Mouse (Mus musculus) heart, embryonic 11.5 days (tissue): Measurements from ENCODE around the gene Hnrnph3. TPM values are rescaled to one million over a fixed set of nuclear protein-coding genes. Genes with fewer than 3 reads are reported as not detected.
"Not testable (repeated sequence)": the region's sequence is repeated elsewhere in the genome, so short reads cannot be mapped to it uniquely, and the experiment has no call there.

Source experiments
- ATAC-seq: fragments of 200-750 bp; cut with Nextera tagmentation; replicated peaks from 2 replicates; pipeline ENCODE4 v1.8.0; 2017; ENCODE audit warnings: moderate library complexity; ENCODE audit not compliant: insufficient number of reproducible peaks, low FRiP score, low TSS enrichment
- H3K27ac ChIP-seq: fragments of 300-500 bp; sonication (generic); 2 replicates; pipeline ENCODE4 v1.5.1; 2014; ENCODE audit warnings: mild to moderate bottlenecking, low read depth, low read length
- H3K27me3 ChIP-seq: fragments of 300-500 bp; sonication (generic); 2 replicates; pipeline ENCODE4 v1.6.1; 2014; ENCODE audit warnings: mild to moderate bottlenecking, low read length, mixed read lengths; ENCODE audit not compliant: control insufficient read depth, insufficient read depth
- H3K36me3 ChIP-seq: fragments of 300-500 bp; sonication (generic); 2 replicates; pipeline ENCODE4 v1.6.1; 2014; ENCODE audit warnings: mild to moderate bottlenecking, low read length, moderate library complexity, mixed read lengths; ENCODE audit not compliant: control insufficient read depth, insufficient read depth
- H3K4me1 ChIP-seq: fragments of 300-500 bp; sonication (generic); 2 replicates; pipeline ENCODE4 v1.6.1; 2014; ENCODE audit warnings: low read length; ENCODE audit not compliant: control insufficient read depth, insufficient read depth
- H3K4me2 ChIP-seq: fragments of 300-500 bp; sonication (generic); 2 replicates; pipeline ENCODE4 v1.6.1; 2014; ENCODE audit warnings: mild to moderate bottlenecking, moderate library complexity
- H3K4me3 ChIP-seq: fragments of 300-500 bp; sonication (generic); 2 replicates; pipeline ENCODE4 v1.5.1; 2014; ENCODE audit warnings: low read depth, low read length
- H3K9ac ChIP-seq: fragments of 300-500 bp; sonication (generic); 2 replicates; pipeline ENCODE4 v1.6.1; 2014; ENCODE audit warnings: mild to moderate bottlenecking, low read depth, low read length, moderate library complexity
- H3K9me3 ChIP-seq: fragments of 300-500 bp; sonication (generic); replicated peaks from 2 replicates; pipeline ENCODE4 v1.6.1; 2016; ENCODE audit warnings: low read length; ENCODE audit not compliant: control insufficient read depth
- WGBS: fragments of 180-500 bp; shearing (Covaris S2); extraction: QIAGEN DNeasy Blood & Tissue Kit; methylation state at CpG from one replicate; pipeline ENCODE4 v1.1.7; 2014; ENCODE audit not compliant: insufficient replicate concordance; 5-methylcytosine and 5-hydroxymethylcytosine counted together
- polyA plus RNA-seq: library from polyadenylated mRNA; unstranded; fragments of >200 nt; fragmentation: Nextera tagmentation; extraction: Ambion mirVana; gene quantifications from 2 replicates; pipeline ENCODE4 v1.2.1, GENCODE M21; 2014

Gene Hnrnph3
- polyA plus RNA-seq, 1 experiment from 2014 or later = 50.5 TPM

DNA sequence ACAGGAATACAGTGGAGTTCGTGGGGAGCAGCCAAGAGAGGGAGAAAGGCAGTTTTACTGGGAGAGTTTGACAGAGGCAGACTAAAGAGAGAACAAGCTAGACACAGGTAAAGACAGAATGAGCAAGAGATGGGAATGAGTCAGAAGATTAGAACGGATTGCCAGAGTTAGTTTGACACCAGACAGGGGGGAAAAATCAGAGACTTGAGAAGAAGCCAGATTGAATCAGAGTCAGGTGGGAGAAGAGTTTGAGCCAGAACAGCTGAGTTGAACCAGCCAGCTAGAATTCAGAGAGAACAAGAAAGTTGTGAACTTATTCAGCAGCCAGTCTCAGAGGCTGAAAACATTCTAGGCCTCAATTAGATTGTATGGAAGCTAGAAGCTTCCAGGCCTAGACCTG lies 35.8 kb upstream of the Hnrnph3 start, which contains the start of gene Pbld1:
TSS of gene Pbld1 (plus strand) at position 301 of the 400 bp plus-strand sequence.
- Histone ChIP-seq H3K4me3 (no peak within 1 kb of the TSS), H3K9ac (no peak within 1 kb of the TSS), H3K27ac (no peak within 1 kb of the TSS), H3K36me3 (no peaks in the 10 kb centered on the region), H3K27me3 (peaks cover 4% of the 10 kb centered on the region; the same call in 1 of the 2 replicates), H3K4me2 (no peak within 1 kb of the TSS), H3K9me3 (no peaks in the 10 kb centered on the region), H3K4me1 (no peaks in the 10 kb centered on the region)
- 82% methylated on average over 2 of the region's 2 CpGs for WGBS
- ATAC-seq = no peak

DNA sequence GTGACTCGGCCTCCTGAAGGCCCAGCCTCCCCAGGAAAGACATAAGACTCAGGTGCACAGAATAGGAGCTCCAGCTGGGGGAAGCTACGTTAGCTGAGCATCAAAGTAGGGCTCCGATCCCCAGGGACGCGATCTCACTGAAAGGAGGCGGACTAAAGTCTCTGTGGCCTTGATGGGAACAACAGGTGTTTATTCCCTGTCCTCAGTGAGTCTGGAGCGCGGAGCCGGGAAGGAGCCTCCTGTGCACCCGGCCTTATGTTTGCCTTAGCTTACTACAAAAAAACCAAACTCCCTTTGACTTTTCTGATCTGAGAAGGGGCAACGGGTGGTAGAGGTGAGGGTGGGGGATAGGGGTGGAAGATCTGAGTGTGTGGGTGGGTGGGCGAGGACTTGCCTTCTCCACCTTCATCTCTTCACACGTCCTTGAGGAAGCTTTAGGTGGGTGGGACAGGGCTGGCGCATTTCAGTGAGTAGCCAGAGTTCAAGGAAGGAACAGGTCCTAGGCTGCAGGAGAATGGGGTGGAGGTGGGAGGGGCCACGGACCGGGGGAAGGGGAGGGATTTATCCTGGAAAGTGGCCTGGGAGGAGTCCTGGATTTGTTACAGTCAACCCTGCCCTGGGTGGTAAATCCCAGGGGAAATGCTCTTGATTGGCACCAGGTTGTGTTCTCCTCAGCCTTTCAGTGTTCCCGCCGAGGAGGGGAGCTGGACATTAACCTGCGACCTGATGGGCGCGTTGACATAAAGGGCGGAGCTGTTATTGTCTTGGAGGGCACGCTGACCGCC lies 33.1 kb upstream of the Hnrnph3 start:
- Histone ChIP-seq H3K9ac (no peak overlapping the region), H3K4me1 (no peaks in the 10 kb centered on the region), H3K27me3 (peaks cover 4% of the 10 kb centered on the region; the same call in 1 of the 2 replicates), H3K4me3 (no peak overlapping the region), H3K36me3 (no peaks in the 10 kb centered on the region), H3K9me3 (no peaks in the 10 kb centered on the region), H3K4me2 (peak overlapping the region; percentile 34), H3K27ac (no peak overlapping the region)
- ATAC-seq = no peak
- WGBS = 33% methylated on average over 24 of the region's 24 CpGs

DNA sequence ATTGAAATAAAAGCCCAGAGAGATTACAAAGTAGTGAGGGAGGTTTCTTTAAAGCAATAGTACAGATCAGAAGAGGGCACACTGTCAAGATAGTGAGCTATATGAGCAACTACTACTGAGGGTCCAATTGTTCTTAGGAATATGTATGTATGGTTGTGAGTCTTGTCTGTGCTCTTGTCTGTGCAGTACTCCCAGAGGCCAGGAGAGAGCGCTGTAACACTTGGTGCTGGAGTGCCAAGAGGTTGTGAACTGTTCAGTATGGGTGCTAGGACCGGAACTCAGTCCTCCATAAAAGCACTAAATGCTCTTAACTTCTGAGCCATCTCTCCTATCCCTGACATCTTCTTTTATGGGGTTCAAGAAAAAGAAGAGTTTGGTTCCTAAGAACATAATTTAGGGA lies 30.6 kb upstream of the Hnrnph3 start:
- H3K4me3 ChIP-seq = no peak overlapping the region
- no peak for ATAC-seq
- H3K9ac ChIP-seq = no peak overlapping the region
- no peak overlapping the region for H3K27ac ChIP-seq
- 67% methylated on average over 2 of the region's 2 CpGs for WGBS
- H3K9me3 ChIP-seq = no peaks in the 10 kb centered on the region
- no peaks in the 10 kb centered on the region for H3K36me3 ChIP-seq
- no peaks in the 10 kb centered on the region for H3K27me3 ChIP-seq
- no peaks in the 10 kb centered on the region for H3K4me1 ChIP-seq
- no peak overlapping the region for H3K4me2 ChIP-seq

DNA sequence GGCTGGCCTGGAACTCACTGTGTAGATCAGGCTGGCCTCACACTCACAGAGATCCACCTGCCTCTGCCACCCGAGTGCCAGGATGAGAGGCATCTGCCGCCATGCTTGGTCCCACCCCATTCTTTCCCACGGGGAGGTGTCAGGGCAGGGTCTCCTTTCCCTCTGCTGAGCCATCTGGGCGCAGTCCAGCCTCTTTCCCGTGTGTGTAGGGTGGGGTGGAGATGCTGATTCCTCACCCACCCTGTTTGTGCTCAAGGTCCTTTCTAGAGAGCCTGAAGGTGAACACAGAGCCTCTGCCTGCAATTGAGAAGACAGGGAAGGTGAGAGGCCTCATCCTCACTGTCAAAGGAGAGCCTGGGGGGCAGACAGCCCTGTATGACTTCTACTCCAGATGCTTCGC lies 30.1 kb upstream of the Hnrnph3 start:
- 72% methylated on average over 6 of the region's 6 CpGs for WGBS
- not testable (repeated sequence) for H3K4me2 ChIP-seq, H3K36me3 ChIP-seq, H3K27ac ChIP-seq, H3K27me3 ChIP-seq, ATAC-seq, H3K9me3 ChIP-seq, H3K4me1 ChIP-seq, H3K4me3 ChIP-seq, H3K9ac ChIP-seq

DNA sequence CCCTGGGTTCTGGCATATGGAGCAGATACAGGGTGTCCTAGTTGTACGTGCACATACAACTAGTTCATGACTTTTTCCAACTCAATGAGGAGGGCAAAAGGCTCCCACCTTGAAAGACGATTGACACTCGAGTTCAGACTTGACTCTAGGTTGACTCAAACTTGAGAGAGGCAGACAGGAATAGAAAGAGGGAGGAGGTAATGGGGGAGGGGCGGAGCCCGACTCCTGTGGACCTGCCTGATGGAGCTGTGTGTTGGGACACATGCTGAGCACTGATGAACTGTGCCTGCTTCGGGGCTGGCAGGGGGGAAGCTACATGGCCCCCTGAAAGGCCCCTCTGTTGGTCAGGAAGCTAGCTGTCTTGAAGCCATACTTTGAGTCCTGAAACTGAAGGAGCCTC lies 29.0 kb upstream of the Hnrnph3 start:
- no peak overlapping the region for H3K9ac ChIP-seq
- ATAC-seq = no peak
- no peaks in the 10 kb centered on the region for H3K27me3 ChIP-seq
- H3K9me3 ChIP-seq = no peaks in the 10 kb centered on the region
- no peaks in the 10 kb centered on the region for H3K4me1 ChIP-seq
- H3K4me3 ChIP-seq = no peak overlapping the region
- no peak overlapping the region for H3K4me2 ChIP-seq
- 44% methylated on average over 6 of the region's 6 CpGs for WGBS
- no peak overlapping the region for H3K27ac ChIP-seq
- no peaks in the 10 kb centered on the region for H3K36me3 ChIP-seq

DNA sequence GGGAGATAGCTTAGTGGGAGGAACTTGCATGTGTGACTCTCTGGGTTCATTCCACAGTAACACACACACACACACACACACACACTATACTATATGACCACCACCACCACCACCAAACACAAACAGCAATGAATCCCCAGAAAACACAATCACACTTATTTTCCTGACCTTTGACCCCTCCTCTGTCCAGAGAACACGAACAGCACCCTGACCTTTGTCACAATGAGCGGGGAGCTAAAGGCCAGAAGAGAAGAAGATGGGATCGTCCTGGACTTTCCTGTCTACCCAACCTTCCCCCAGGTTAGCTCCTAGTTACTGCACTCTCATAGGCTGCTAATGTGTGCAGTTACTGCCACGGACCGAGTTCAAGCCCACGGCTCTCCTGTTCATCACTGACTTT lies 28.0 kb upstream of the Hnrnph3 start:
- H3K36me3 ChIP-seq = no peaks in the 10 kb centered on the region
- no peaks in the 10 kb centered on the region for H3K9me3 ChIP-seq
- no peak for ATAC-seq
- WGBS = 75% methylated on average over 6 of the region's 6 CpGs
- no peaks in the 10 kb centered on the region for H3K27me3 ChIP-seq
- no peak overlapping the region for H3K9ac ChIP-seq
- H3K4me1 ChIP-seq = no peaks in the 10 kb centered on the region
- H3K27ac ChIP-seq = no peak overlapping the region
- no peak overlapping the region for H3K4me3 ChIP-seq
- H3K4me2 ChIP-seq = no peak overlapping the region

DNA sequence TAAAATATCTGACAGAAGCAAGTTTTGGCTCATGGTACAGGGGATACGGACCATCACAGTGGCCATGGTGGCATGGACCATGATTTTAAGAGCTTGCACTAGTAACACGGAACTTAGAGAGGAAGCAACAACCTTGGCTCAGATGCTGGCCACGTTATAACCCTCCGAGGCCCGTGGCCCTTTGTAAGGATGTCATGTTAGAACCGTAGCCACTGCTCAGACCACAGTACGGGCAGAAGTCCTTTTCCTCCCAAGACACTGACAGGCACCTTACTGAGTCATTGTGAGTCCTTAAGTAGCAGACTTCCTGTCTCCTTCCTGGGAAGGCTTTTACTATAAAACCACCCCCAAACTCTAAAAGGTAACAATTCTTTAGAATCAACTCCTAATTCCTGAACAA lies 27.2 kb upstream of the Hnrnph3 start:
- no peak overlapping the region for H3K9ac ChIP-seq
- H3K36me3 ChIP-seq = no peaks in the 10 kb centered on the region
- WGBS = 76% methylated on average over 7 of the region's 7 CpGs
- ATAC-seq = no peak
- H3K9me3 ChIP-seq = no peaks in the 10 kb centered on the region
- no peak overlapping the region for H3K27ac ChIP-seq
- no peaks in the 10 kb centered on the region for H3K4me1 ChIP-seq
- H3K27me3 ChIP-seq = no peaks in the 10 kb centered on the region
- H3K4me2 ChIP-seq = no peak overlapping the region
- no peak overlapping the region for H3K4me3 ChIP-seq

DNA sequence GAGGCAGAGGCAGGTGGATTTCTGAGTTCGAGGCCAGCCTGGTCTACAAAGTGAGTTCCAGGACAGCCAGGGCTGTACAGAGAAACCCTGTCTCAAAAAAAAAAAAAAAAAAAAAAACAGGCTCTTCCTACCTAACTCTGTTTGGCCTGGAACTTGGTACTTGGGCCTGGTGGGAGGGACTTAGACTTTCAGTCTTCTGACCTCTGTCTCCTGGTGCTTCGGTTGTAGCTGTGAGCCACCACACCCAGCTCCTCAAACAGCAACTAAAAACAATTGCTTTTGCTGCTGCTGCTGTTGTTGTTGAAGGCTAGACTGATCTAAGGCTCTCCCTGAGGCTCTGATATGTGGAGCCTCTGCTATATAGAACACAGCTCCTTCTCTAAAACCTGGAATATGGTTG lies 25.1 kb upstream of the Hnrnph3 start:
- Histone ChIP-seq H3K27ac (no peak overlapping the region), H3K4me3 (no peak overlapping the region), H3K9me3 (no peaks in the 10 kb centered on the region), H3K4me2 (no peak overlapping the region), H3K4me1 (no peaks in the 10 kb centered on the region), H3K36me3 (no peaks in the 10 kb centered on the region), H3K9ac (no peak overlapping the region), H3K27me3 (no peaks in the 10 kb centered on the region)
- 70% methylated on average over 1 of the region's 2 CpGs for WGBS
- ATAC-seq = no peak

DNA sequence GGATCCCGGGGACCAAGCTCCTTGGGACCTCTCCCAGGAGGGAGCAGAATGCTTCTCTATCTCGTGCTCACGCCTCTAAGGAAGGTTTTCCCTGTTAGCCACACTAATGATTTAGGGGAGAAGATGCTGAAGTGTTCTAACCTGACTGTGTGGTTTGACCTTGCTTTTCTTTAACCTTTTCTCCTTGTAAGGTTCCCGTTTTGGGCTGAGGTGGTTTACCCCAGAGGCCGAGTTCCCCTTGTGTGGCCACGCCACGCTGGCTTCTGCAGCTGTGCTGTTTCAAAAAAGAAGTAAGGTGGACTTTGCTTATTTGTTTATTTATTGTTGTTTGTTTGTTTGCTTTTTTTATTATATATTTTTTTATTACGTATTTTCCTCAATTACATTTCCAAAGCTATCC lies 23.7 kb upstream of the Hnrnph3 start:
- no peak for ATAC-seq
- no peaks in the 10 kb centered on the region for H3K27me3 ChIP-seq
- H3K4me3 ChIP-seq = no peak overlapping the region
- H3K4me2 ChIP-seq = no peak overlapping the region
- no peaks in the 10 kb centered on the region for H3K4me1 ChIP-seq
- no peaks in the 10 kb centered on the region for H3K36me3 ChIP-seq
- no peaks in the 10 kb centered on the region for H3K9me3 ChIP-seq
- no peak overlapping the region for H3K27ac ChIP-seq
- no peak overlapping the region for H3K9ac ChIP-seq
- 82% methylated on average over 8 of the region's 8 CpGs for WGBS
